Mouse (Mus musculus): ENCODE measurements at regions not wholly inside any gene's neighbourhood (a gene's known extent, or its start where the extent isn't known, plus 50 kb on each side); places are given as distances from the start of the nearest gene placed in this dataset.

DNA sequence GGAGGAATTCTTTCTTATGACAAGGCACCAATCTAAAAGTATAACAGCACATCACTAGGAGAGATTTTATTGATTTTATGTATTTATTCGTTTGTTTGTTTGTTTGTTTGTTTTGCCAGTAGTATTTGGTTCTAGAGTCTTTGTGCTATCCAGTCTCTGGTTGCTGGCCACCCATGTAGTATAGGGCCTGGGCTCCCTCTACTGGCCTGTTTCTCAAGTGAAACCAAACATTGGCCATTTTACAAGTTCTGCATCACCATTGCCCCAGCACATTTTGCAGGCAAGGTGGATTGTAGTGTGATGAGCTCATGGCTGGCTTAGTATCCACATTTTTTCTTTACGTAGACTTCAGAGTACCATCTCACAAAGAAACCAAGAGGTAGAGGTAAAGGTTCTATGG lies 376.9 kb upstream of the Luzp2 start:
- peak; percentile 28 for DNase-seq (ENCODE audit: inconsistent ontology term)

DNA sequence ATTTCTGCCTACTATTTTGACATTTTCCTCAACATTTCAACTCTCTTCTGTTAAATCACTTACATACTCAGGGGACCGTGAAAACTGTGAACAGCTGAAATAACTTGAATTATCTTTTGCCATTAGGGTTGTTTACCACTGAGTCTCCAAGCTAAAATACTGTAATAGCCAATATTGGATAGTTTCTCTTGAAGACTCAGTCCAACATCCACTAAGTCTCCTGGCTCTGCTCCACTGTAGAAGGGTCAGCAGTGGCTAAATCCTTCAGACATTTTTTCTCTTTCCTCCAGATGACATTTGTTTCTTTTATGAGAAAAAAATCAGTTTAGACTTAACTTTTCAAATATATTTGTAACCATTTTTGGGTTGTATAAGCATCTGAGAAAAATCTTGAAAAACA lies 344.0 kb upstream of the Luzp2 start:
- DNase-seq (ENCODE audit: inconsistent ontology term), result no peak

DNA sequence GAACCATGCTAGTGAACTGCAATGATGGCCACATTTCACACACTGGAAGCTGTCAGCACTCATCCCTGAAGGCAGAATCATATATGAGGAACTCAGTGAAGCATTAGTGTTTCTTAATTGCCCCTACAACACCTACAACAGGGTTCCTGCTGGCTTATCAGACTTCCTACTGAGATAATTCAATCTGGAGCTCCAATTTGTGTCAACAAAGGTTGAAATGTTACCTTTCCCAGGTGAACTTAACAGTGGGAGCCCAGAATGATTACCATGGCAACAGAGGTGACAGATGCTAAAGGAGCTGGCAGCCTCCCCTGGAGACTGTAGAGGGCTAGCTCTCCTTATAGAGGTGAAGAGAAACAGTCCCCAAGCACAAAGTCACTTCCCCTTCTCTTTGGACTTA lies 330.1 kb upstream of the Luzp2 start:
- DNase-seq (ENCODE audit: inconsistent ontology term), result no peak

DNA sequence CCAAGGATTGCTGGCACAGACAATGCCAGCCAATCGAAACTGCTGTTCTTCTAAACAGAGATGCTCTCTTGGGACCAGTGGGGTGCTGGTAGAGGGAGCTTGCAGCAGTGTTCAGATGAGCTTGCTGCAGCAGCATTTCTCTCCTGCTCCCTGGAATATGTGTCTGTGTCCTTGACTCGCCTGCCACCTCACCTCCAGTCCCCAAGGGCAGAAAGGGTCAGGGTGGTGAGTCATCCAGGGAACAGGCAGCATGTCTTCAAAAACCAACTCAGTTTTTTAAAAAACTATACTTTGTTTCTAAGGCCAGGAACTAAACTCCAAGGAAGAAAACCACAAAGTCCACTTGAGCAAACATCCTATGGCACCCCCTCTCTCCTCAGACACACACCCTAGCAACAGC lies 328.3 kb upstream of the Luzp2 start:
- DNase-seq (ENCODE audit: inconsistent ontology term), result no peak

DNA sequence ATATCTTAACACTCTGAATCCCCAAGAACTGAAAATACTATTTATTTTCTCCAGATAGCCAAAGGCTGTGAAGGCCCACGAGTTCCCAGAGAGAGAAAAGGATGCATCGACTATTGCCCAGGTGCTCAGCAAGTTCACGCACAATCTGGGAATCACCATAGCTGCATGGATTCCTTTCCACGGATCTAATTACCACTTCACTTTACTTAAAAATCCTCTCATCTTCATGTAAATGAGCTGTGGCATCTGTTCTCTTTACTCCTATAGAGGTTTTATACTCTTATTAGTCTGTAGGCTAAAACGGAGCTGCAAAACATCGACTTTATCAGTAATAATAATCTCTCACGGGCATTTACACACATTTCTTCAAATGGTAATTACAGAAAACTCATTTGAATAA lies 299.6 kb upstream of the Luzp2 start:
- no peak for DNase-seq (ENCODE audit: inconsistent ontology term)

DNA sequence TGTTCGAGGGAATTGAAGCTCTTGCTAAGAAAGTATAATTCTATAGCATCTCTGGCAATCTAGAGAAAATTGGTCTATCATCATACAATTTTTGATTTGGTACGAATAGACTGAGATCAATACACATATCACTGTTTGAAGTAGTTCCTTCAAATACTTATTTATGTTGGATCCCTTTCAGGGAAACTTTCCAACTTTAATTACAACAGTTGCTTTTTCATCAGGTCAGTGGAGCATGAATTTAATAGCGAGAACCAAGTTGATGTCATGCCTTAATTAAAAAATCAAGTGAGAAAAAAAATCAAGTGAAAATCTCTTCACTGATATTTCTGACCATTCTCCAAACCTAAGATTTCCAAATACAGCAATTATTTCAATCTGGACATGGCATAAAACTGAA lies 277.9 kb upstream of the Luzp2 start:
- DNase-seq (ENCODE audit: inconsistent ontology term), result peak; percentile 52

DNA sequence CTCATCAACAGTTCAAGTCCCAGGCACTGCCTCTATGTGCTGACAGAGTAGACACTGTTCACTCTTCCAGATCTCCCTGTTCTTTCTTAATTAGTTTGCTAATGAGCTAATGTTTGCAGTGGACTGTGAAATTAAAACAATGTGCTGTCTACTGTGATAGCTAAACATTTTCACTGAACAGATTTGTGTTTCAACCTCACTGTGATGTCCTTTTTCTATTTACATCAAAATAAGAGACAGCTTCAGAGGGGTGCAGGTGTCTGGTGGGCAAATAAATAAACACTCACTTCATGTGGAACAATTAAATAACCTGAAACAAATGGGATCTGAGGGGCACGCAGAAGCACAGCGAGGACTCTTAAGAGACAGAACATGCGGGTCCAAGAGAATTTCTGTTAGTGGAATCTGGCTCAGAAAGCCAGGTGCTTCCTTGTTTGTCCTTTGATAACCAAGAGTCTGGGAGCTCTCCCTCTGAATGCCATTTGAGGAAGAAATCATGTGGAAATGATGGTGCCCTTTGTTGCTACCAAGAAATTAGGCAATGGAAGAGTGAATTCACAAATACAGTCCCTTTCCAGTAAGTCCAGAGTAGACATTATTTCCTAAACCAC lies 269.6 kb upstream of the Luzp2 start:
- peak; percentile 87 for DNase-seq (ENCODE audit: inconsistent ontology term)

DNA sequence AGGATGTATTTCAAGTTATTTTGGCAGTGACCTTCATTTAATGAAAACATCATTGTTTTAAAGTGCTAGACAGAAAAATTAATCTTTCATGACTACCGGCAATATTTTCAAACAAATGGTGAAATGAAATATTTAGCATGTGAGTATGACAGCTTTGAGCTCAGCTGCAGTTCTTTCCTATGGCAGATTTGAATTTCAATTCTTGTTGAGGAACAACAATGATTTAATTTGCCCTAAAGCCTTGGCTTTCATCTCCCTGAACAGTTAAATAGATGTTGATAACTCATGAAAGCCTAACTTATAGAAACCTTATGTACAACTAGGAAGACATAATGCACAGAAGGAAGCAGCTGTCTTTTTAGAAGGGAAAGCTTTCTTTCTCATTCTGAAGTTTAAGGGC lies 235.5 kb upstream of the Luzp2 start:
- no peak for DNase-seq (ENCODE audit: inconsistent ontology term)

DNA sequence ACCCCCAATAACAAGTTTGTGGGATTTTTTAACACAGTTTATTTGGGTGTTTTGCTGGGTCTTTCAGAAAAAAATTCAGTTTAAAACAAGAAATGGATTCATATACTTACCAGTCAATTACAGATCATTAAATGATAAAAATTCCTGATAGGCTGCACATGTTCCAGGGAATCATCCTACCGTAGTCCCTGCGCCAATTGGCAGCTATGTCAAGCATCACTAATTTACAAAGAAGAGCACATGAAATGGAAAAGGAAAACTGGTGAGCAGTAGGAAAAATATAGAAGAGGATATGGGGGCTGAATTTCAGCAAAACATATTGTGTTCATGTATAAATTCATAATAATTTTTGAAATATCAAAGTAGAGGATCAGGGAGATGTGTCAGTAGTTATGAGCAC lies 212.9 kb upstream of the Luzp2 start:
- DNase-seq (ENCODE audit: inconsistent ontology term), result no peak

DNA sequence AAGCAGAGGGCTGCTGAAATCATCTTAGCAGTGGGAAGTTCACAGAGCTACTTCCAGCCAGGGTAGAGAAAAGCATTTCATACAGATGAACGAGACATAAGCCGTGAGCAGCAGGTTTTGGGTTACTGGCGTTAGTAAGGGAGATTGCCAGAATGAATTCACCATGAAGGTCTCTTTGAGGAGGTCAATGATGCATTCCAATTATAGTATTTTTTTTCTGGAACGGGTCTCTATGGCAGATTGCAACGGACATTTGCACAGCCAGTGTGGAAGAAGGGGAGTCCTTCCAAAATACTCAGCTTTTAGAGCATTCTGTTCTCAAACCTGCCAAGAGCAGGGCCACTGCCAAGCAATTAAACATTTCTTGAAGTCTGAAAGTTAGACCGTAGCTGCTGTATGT lies 201.4 kb upstream of the Luzp2 start:
- peak; percentile 15 for DNase-seq (ENCODE audit: inconsistent ontology term)

DNA sequence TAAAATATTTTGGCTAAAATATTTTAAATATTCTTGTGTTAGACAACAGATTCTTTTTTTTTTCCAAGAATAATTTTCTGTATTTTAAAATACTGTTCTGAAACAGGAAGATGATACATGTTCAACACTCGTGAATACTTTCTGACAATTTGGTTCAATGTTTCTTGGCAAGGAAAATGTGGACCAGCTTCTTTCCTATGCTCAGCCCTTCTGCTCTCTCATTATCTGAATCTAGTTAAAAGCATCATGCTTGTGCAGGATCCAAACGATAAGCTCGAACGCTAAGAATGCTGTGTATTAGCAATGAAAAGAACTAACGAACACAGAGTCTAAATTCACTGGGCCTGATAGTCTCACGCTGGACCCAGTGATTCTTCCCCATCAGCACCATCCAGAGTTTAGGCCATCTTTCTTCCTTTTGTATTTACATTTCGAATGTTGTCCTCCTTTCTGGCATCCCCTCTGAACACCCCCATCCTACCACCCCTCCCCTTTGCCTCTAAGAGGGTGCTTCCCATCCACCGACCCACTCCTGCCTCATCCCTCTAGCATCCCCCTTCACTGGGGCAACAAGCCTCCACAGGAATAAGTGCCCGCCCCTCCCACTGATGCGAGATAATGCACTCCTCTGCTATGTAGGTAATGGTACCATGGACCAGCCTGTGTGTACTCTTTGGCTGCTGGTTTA lies 200.8 kb upstream of the Luzp2 start:
- peak; percentile 6 for DNase-seq (ENCODE audit: inconsistent ontology term)

DNA sequence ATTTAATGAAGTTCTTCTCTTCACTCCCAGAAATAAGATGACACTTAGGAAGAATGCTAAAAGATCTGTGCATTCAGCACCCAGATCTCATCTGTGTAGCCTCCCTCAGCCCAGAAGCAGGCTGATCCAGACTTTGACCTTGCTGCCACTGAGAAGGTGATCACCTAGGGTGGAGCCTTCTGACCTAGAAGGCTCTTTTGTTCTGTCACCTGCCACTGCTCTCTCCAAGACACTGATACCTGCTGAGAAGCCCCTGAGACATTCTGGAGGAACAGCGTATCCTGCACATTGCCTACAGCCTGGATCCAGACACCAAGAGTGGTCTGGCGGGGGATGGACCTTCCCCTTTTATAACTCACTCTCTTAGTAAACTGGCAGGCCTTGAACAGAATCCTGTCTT lies 190.0 kb upstream of the Luzp2 start:
- DNase-seq (ENCODE audit: inconsistent ontology term), result no peak

DNA sequence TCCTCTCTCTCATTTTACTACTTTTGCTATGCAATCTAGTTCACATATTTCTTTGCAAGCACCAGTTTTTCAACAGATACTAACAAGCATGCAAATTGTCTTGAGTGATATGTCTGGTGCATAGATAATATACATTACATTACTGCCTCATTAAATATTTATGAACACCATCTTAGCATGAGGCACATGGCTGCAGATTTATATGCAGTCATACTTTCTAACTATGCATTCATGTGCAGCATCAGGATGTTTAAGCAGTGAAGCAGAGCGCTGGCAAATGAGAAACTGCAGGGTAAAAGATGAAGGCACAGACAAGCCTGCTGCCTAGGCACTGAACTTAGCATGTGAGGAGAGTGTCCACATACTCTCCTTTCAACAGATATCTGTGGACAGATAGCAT lies 186.3 kb upstream of the Luzp2 start:
- no peak for DNase-seq (ENCODE audit: inconsistent ontology term)

All from Muller cell, postnatal 12 days (primary cell).